Mouse (Mus musculus) 3134 (cell line): ENCODE measurements around the gene Pkd1l2.

Experiments used
- DNase-seq: peaks from one replicate; pipeline ENCODE4 v3.0.0-alpha.2; 2011; ENCODE audit warnings: low spot score; ENCODE audit not compliant: insufficient read length; ENCODE audit errors: extremely low read depth

Gene Pkd1l2

GRCm38 (mm10) chr8:116978052-116978451, 104.2 kb downstream of the Pkd1l2 start:
- no peak for DNase-seq

DNA sequence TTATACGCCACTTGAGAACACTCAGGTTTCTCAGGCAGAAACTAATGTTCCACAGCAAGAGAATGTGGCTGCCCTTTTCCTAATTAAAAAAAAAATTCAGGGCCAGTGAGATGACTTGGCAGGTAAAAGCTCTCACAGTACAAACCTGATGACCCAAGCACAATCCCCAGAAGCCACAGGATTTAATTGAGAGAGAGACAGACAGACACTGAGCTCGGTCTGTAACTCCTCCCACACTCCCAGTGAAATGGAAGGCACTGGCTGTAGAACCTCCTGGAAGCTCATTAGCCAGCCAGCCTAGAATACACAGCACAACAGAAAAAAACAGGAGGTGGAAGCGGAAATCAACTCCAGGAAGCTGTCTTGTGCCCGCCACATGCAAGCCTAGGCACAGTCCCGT, 106.6 kb downstream of the Pkd1l2 start:
- DNase-seq: no peak

DNA sequence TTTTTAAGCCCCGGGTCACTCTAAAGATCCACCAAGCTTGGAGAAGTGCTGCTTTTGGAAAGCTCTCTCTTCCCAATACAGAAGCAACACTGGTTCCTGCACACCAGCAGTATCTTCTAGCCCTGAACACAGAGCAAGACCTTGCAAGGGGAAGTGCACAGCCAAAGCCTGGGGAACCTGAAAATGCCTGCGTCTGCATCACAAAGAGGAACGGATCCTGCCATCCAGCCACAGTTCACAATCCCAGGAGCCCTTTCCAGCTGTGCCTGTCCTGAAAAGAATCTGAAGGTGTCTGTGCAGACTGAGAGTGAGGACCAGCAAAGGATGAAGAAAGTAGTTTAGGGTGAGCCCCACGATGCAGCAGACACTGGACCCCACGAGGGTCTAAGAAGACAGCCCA, 107.2 kb downstream of the Pkd1l2 start:
- DNase-seq: no peak

GRCm38 (mm10) chr8:116969531-116969930, 112.7 kb downstream of the Pkd1l2 start:
- DNase-seq: no peak

GRCm38 (mm10) chr8:116954415-116954814, 127.8 kb downstream of the Pkd1l2 start:
- DNase-seq: no peak

- DNase-seq: no peak
Measured at GRCm38 (mm10) chr8:116952428-116952827, 129.8 kb downstream of the Pkd1l2 start.

GRCm38 (mm10) chr8:116951778-116952177, 130.5 kb downstream of the Pkd1l2 start:
- DNase-seq: no peak

- no peak for DNase-seq
Measured at GRCm38 (mm10) chr8:116951369-116951768, 130.9 kb downstream of the Pkd1l2 start.

GRCm38 (mm10) chr8:116947589-116947988, 134.7 kb downstream of the Pkd1l2 start:
- no peak for DNase-seq

DNA sequence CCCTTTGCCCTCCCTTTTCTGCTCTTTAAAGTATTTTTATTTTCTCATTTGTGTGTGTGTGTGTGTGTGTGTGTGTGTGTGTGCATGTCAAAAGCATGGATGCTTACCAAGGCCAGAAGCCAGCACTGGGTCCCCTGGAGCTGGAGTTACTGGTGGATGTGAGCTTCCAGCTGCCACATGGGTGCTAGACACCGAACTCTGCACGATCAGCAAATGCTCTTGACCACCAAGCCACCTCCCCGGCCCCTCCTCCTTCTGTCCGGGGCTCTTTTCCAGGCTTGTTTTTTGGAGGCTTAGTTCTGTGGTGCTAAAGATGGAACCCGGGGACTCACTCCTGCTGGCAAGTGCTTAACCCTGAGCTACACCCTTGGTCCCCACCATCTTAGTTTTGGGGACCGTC, 135.4 kb downstream of the Pkd1l2 start:
- no peak for DNase-seq

- DNase-seq: no peak
Measured at GRCm38 (mm10) chr8:116946268-116946838, 135.9 kb downstream of the Pkd1l2 start.
